Mouse (Mus musculus) intestine, postnatal 0 days (tissue): ENCODE measurements around the gene Scn3b. TPM values are rescaled to one million over a fixed set of nuclear protein-coding genes. Genes with fewer than 3 reads are reported as not detected.

Experiments
- ATAC-seq: fragments of 200-750 bp; cut with Nextera tagmentation; 2 replicates; pipeline ENCODE4 v1.8.0; 2017; ENCODE audit warnings: mild to moderate bottlenecking, moderate TSS enrichment, moderate library complexity
- H3K27ac ChIP-seq: fragments of 300-500 bp; sonication (generic); 2 replicates; pipeline ENCODE4 v1.5.1; 2014; ENCODE audit warnings: mild to moderate bottlenecking, low read depth, low read length, moderate library complexity
- H3K27me3 ChIP-seq: fragments of 300-500 bp; sonication (generic); replicated peaks from 2 replicates; pipeline ENCODE4 v1.6.1; 2014; ENCODE audit warnings: low read length, mixed read lengths; ENCODE audit not compliant: control insufficient read depth, insufficient read depth
- H3K36me3 ChIP-seq: fragments of 300-500 bp; sonication (generic); 2 replicates; pipeline ENCODE4 v1.6.1; 2014; ENCODE audit warnings: mild to moderate bottlenecking, moderate library complexity; ENCODE audit not compliant: control insufficient read depth, insufficient read depth
- H3K4me1 ChIP-seq: fragments of 300-500 bp; sonication (generic); replicated peaks from 2 replicates; pipeline ENCODE4 v1.6.1; 2014; ENCODE audit warnings: antibody characterized with exemption, low read length, mixed read lengths; ENCODE audit not compliant: control insufficient read depth, insufficient read depth
- H3K4me2 ChIP-seq: fragments of 300-500 bp; sonication (generic); replicated peaks from 2 replicates; pipeline ENCODE4 v1.6.1; 2014; ENCODE audit warnings: low read depth, mild to moderate bottlenecking, moderate library complexity
- H3K4me3 ChIP-seq: fragments of 300-500 bp; sonication (generic); 2 replicates; pipeline ENCODE4 v1.5.1; 2014; ENCODE audit warnings: low read depth, low read length
- H3K9ac ChIP-seq: fragments of 300-500 bp; sonication (generic); 2 replicates; pipeline ENCODE4 v1.6.1; 2014; ENCODE audit warnings: mild to moderate bottlenecking, low read depth, low read length
- H3K9me3 ChIP-seq: fragments of 300-500 bp; sonication (generic); 2 replicates; pipeline ENCODE4 v1.6.1; 2016; ENCODE audit warnings: mixed run types; ENCODE audit not compliant: control insufficient read depth
- CTCF ChIP-seq: sonication (generic); IDR thresholded peaks from 2 replicates; pipeline ENCODE4 v1.5.1; 2016; ENCODE audit warnings: low read depth, mild to moderate bottlenecking, control low read depth, antibody characterized with exemption, moderate library complexity
- WGBS: fragments of 180-500 bp; shearing (Covaris S2); extraction: QIAGEN DNeasy Blood & Tissue Kit; methylation state at CpG from one replicate; pipeline ENCODE4 v1.1.7; 2014; 5-methylcytosine and 5-hydroxymethylcytosine counted together
- polyA plus RNA-seq: library from polyadenylated mRNA; unstranded; fragments of >200 nt; fragmentation: Nextera tagmentation; extraction: Ambion mirVana; gene quantifications from 2 replicates; pipeline ENCODE4 v1.2.1, GENCODE M21; 2015

Scn3b gene
- polyA plus RNA-seq, 1 experiment from 2014 or later: 2.4 TPM

GRCm38 (mm10) chr9:40336701-40337100 is 67.7 kb downstream of the Scn3b start:
- H3K4me1 ChIP-seq: 0 out of 2 replicates have a peak, but pooled peaks cover 5% of the 10 kb centered on the region
- no peaks in the 10 kb centered on the region; the same call in 1 of the 2 replicates for H3K36me3 ChIP-seq
- WGBS: 71% methylated on average over 5 of the region's 5 CpGs
- H3K9me3 ChIP-seq: no peaks in the 10 kb centered on the region
- H3K27me3 ChIP-seq: no peaks in the 10 kb centered on the region
- no peak for ATAC-seq
- no peak for TF ChIP-seq CTCF
- no peak overlapping the region for H3K4me3 ChIP-seq
- no peak overlapping the region for H3K27ac ChIP-seq
- no peak overlapping the region for H3K9ac ChIP-seq
- H3K4me2 ChIP-seq: no peak overlapping the region

GRCm38 (mm10) chr9:40337131-40337820 is 68.3 kb downstream of the Scn3b start:
- Histone ChIP-seq H3K36me3 (no peaks in the 10 kb centered on the region), H3K4me1 (0 out of 2 replicates have a peak, but pooled peaks cover under 1% of the 10 kb centered on the region), H3K4me2 (no peak overlapping the region), H3K27ac (no peak overlapping the region), H3K27me3 (no peaks in the 10 kb centered on the region), H3K9ac (no peak overlapping the region), H3K4me3 (no peak overlapping the region), H3K9me3 (no peaks in the 10 kb centered on the region)
- WGBS: 81% methylated on average over 4 of the region's 4 CpGs
- no peak for ATAC-seq
- no peak for TF ChIP-seq CTCF

GRCm38 (mm10) chr9:40339578-40339977 is 70.6 kb downstream of the Scn3b start:
- 53% methylated on average over 9 of the region's 9 CpGs for WGBS
- no peak overlapping the region for H3K27ac ChIP-seq
- no peaks in the 10 kb centered on the region for H3K27me3 ChIP-seq
- H3K4me1 ChIP-seq: no peaks in the 10 kb centered on the region
- H3K9me3 ChIP-seq: no peaks in the 10 kb centered on the region
- no peak overlapping the region for H3K4me2 ChIP-seq
- no peaks in the 10 kb centered on the region for H3K36me3 ChIP-seq
- no peak for TF ChIP-seq CTCF
- H3K4me3 ChIP-seq: no peak overlapping the region
- no peak overlapping the region for H3K9ac ChIP-seq
- no peak for ATAC-seq

Other genes starting within 250 kb of the Scn3b start
- not detected in 2 replicates for gene Olfr981, start 247.8 kb upstream of the Scn3b start, polyA plus RNA-seq
- gene Olfr982, start 195.4 kb upstream of the Scn3b start, polyA plus RNA-seq: not detected in 2 replicates
- not detected in 2 replicates for gene Olfr983, start 175.6 kb upstream of the Scn3b start, polyA plus RNA-seq
- gene Olfr984, start 155.0 kb upstream of the Scn3b start, polyA plus RNA-seq: not detected in 2 replicates
- gene Olfr985, start 139.0 kb upstream of the Scn3b start, polyA plus RNA-seq: not detected in 2 replicates
- not detected in 2 replicates for gene Tmem225, start 121.1 kb upstream of the Scn3b start, polyA plus RNA-seq
- not detected in 2 replicates for gene Olfr986, start 88.3 kb upstream of the Scn3b start, polyA plus RNA-seq
- gene Zfp202, start 76.9 kb upstream of the Scn3b start, polyA plus RNA-seq: 1.1 TPM in 2 replicates